Mouse (Mus musculus) heart, embryonic 11.5 days (tissue): ENCODE measurements around the gene Prmt1. TPM values are rescaled to one million over a fixed set of nuclear protein-coding genes. Genes with fewer than 3 reads are reported as not detected.
"Not testable (repeated sequence)": the region's sequence is repeated elsewhere in the genome, so short reads cannot be mapped to it uniquely, and the experiment has no call there.

Source experiments
- ATAC-seq: fragments of 200-750 bp; cut with Nextera tagmentation; replicated peaks from 2 replicates; pipeline ENCODE4 v1.8.0; 2017; ENCODE audit warnings: moderate library complexity; ENCODE audit not compliant: insufficient number of reproducible peaks, low FRiP score, low TSS enrichment
- H3K27ac ChIP-seq: fragments of 300-500 bp; sonication (generic); 2 replicates; pipeline ENCODE4 v1.5.1; 2014; ENCODE audit warnings: mild to moderate bottlenecking, low read depth, low read length
- H3K27me3 ChIP-seq: fragments of 300-500 bp; sonication (generic); 2 replicates; pipeline ENCODE4 v1.6.1; 2014; ENCODE audit warnings: mild to moderate bottlenecking, low read length, mixed read lengths; ENCODE audit not compliant: control insufficient read depth, insufficient read depth
- H3K36me3 ChIP-seq: fragments of 300-500 bp; sonication (generic); 2 replicates; pipeline ENCODE4 v1.6.1; 2014; ENCODE audit warnings: mild to moderate bottlenecking, low read length, moderate library complexity, mixed read lengths; ENCODE audit not compliant: control insufficient read depth, insufficient read depth
- H3K4me1 ChIP-seq: fragments of 300-500 bp; sonication (generic); 2 replicates; pipeline ENCODE4 v1.6.1; 2014; ENCODE audit warnings: low read length; ENCODE audit not compliant: control insufficient read depth, insufficient read depth
- H3K4me2 ChIP-seq: fragments of 300-500 bp; sonication (generic); 2 replicates; pipeline ENCODE4 v1.6.1; 2014; ENCODE audit warnings: mild to moderate bottlenecking, moderate library complexity
- H3K4me3 ChIP-seq: fragments of 300-500 bp; sonication (generic); 2 replicates; pipeline ENCODE4 v1.5.1; 2014; ENCODE audit warnings: low read depth, low read length
- H3K9ac ChIP-seq: fragments of 300-500 bp; sonication (generic); 2 replicates; pipeline ENCODE4 v1.6.1; 2014; ENCODE audit warnings: mild to moderate bottlenecking, low read depth, low read length, moderate library complexity
- H3K9me3 ChIP-seq: fragments of 300-500 bp; sonication (generic); replicated peaks from 2 replicates; pipeline ENCODE4 v1.6.1; 2016; ENCODE audit warnings: low read length; ENCODE audit not compliant: control insufficient read depth
- WGBS: fragments of 180-500 bp; shearing (Covaris S2); extraction: QIAGEN DNeasy Blood & Tissue Kit; methylation state at CpG from one replicate; pipeline ENCODE4 v1.1.7; 2014; ENCODE audit not compliant: insufficient replicate concordance; 5-methylcytosine and 5-hydroxymethylcytosine counted together
- polyA plus RNA-seq: library from polyadenylated mRNA; unstranded; fragments of >200 nt; fragmentation: Nextera tagmentation; extraction: Ambion mirVana; gene quantifications from 2 replicates; pipeline ENCODE4 v1.2.1, GENCODE M21; 2014

Gene Prmt1
- polyA plus RNA-seq, 1 experiment from 2014 or later, result 179 TPM

DNA sequence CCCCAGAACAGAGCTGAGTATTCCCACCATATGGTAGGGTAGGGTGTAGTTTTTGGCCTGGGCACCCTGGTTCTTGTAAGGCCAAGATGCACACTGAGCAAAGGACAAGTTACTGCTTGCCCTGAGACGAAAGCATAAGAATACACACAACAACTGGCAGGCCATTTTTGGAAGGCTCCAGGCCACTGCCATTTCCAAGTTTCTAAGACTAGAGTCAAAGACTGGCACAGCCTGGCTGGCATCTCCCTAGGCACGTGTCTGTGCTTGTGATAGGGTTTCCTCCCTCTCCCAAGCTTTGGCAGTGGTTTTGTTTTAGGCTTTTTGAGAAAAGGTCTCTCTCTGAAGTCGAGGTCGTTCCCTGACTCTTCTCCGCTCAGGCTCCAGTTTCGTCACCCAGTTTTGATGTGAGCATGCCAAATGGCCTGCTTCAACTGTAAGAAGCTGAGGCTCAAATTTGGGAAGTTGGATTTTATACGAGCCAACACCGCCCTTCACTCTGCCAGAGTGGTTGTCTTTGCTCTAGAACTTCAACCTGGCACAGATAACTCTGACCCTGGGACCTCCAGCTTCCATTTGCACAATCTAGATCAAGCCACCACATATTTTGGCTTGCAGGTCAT lies 39.3 kb upstream of the Prmt1 start:
- Histone ChIP-seq H3K9me3 (no peaks in the 10 kb centered on the region), H3K4me2 (no peak overlapping the region), H3K4me1 (no peaks in the 10 kb centered on the region), H3K4me3 (no peak overlapping the region), H3K27me3 (no peaks in the 10 kb centered on the region), H3K36me3 (peaks cover 24% of the 10 kb centered on the region), H3K27ac (no peak overlapping the region), H3K9ac (no peak overlapping the region)
- WGBS, result 71% methylated on average over 8 of the region's 8 CpGs
- ATAC-seq, result no peak

DNA sequence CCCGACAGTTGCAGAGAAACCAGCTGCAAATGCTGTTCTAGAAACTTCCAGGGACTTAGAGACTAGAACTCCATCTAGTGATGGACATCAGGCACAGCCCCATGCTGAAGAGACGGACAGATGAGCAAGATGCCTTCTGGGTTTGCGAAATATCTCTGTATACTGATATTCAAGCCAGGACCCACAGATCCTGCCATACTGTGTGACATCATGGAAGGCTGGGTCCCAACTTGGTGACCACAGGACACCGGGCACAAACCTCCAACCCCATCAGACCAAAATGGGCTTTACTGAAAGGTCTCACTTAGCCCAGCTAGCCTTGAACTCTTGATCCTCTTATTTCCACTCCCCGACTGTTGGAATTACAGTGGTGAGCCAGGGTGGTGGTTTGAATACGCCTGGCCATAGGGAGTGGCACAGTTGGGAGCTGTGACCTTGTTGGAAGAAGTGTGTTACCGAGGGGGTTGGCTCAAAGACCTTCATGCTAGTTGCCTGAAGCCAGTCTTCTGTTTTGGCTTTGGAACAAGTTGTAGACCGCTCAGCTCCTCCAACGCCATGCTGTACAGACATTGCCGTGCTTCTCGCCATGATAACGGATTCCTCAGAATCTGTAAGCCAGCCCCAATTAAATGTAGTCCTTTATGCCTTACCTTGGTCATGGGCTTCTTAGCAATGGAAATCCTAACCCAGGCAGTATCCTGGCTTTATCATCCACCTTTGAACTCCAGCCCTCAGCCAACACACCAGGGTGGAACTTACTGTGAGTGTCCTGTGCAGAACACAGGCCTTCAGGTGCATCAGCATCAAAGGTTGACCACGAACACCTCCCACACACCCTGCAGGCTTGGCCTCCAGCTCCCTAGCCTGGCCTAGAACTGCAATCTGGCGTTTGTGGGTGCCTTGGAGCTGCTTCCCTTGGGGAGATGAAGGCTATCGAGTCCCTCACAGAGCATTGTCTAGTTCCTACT lies 38.2 kb upstream of the Prmt1 start:
- H3K27ac ChIP-seq, result no peak overlapping the region

GRCm38 (mm10) chr7:45023711-45024110 lies 37.3 kb upstream of the Prmt1 start:
- not testable (repeated sequence) for H3K9me3 ChIP-seq, H3K27ac ChIP-seq, H3K4me2 ChIP-seq, H3K4me3 ChIP-seq, ATAC-seq, H3K4me1 ChIP-seq, H3K36me3 ChIP-seq, H3K27me3 ChIP-seq, H3K9ac ChIP-seq
- 76% methylated on average over 5 of the region's 5 CpGs for WGBS

More for the DNA sequence above, 38.2 kb upstream of the Prmt1 start:
- Histone ChIP-seq H3K4me3 (no peak overlapping the region), H3K9me3 (no peaks in the 10 kb centered on the region), H3K4me1 (no peaks in the 10 kb centered on the region), H3K27me3 (no peaks in the 10 kb centered on the region), H3K36me3 (peaks cover 16% of the 10 kb centered on the region), H3K4me2 (no peak overlapping the region), H3K9ac (no peak overlapping the region)
- WGBS, result 86% methylated on average over 15 of the region's 15 CpGs
- no peak for ATAC-seq

GRCm38 (mm10) chr7:45020225-45020624 lies 33.9 kb upstream of the Prmt1 start:
- WGBS, result 75% methylated on average over 9 of the region's 9 CpGs
- Histone ChIP-seq H3K27ac (no peak overlapping the region), H3K9ac (no peak overlapping the region), H3K27me3 (no peaks in the 10 kb centered on the region), H3K4me2 (no peak overlapping the region), H3K36me3 (no peaks in the 10 kb centered on the region), H3K4me1 (peaks cover 10% of the 10 kb centered on the region), H3K4me3 (no peak overlapping the region), H3K9me3 (no peaks in the 10 kb centered on the region)
- no peak for ATAC-seq

GRCm38 (mm10) chr7:45019031-45019571 lies 32.7 kb upstream of the Prmt1 start:
- Histone ChIP-seq H3K9ac (peak overlapping the region; percentile 67), H3K27ac (peak overlapping the region; percentile 99), H3K27me3 (no peaks in the 10 kb centered on the region), H3K4me3 (peak overlapping the region; percentile 94), H3K4me1 (peaks cover 18% of the 10 kb centered on the region), H3K4me2 (peak overlapping the region; percentile 84), H3K36me3 (no peaks in the 10 kb centered on the region), H3K9me3 (no peaks in the 10 kb centered on the region)
- no peak for ATAC-seq
- WGBS, result 21% methylated on average over 8 of the region's 8 CpGs

- Histone ChIP-seq H3K4me1 (peaks cover 22% of the 10 kb centered on the region), H3K4me3 (peak within 1 kb of the TSS; percentile 94), H3K27me3 (no peaks in the 10 kb centered on the region), H3K9ac (peak within 1 kb of the TSS; percentile 80), H3K4me2 (peak within 1 kb of the TSS; percentile 84), H3K9me3 (no peaks in the 10 kb centered on the region), H3K27ac (peak within 1 kb of the TSS; percentile 99), H3K36me3 (peaks cover 6% of the 10 kb centered on the region)
- peak; percentile 87 for ATAC-seq
- under 1% methylated on average over 36 of the region's 36 CpGs for WGBS
These were observed 31.1 kb upstream of the Prmt1 start, which contains the start of gene Rras for GRCm38 (mm10) chr7:45017242-45018061. Rras (plus strand) TSS chr7:45017961.

- under 1% methylated on average over 4 of the region's 4 CpGs for WGBS
- Histone ChIP-seq H3K4me3 (peak overlapping the region; percentile 94), H3K9ac (peak overlapping the region; percentile 80), H3K4me1 (peaks cover 22% of the 10 kb centered on the region), H3K27ac (peak overlapping the region; percentile 99), H3K36me3 (peaks cover 13% of the 10 kb centered on the region), H3K4me2 (peak overlapping the region; percentile 84), H3K27me3 (no peaks in the 10 kb centered on the region), H3K9me3 (no peaks in the 10 kb centered on the region)
- no peak for ATAC-seq
These were observed 30.4 kb upstream of the Prmt1 start for GRCm38 (mm10) chr7:45016761-45017160.
